Mouse (Mus musculus) kidney, adult 2 months (tissue): ENCODE data around the gene Grhl1. TPM values are rescaled to one million over a fixed set of nuclear protein-coding genes. Genes with fewer than 3 reads are reported as not detected.

Source experiments
- DNase-seq: peaks from one replicate; pipeline ENCODE4 v3.0.0; 2021
- H3K27ac ChIP-seq: fragments of 200-500 bp; 2 replicates; pipeline ENCODE4 v1.5.1; 2012; ENCODE audit warnings: low read depth, low read length, control low read depth, inconsistent platforms; ENCODE audit not compliant: insufficient read depth
- H3K27me3 ChIP-seq: fragments of 200-500 bp; replicated peaks from 2 replicates; pipeline ENCODE4 v1.6.1; 2012; ENCODE audit warnings: mild to moderate bottlenecking, moderate library complexity, low read length, inconsistent platforms; ENCODE audit not compliant: control insufficient read depth, insufficient read depth
- H3K36me3 ChIP-seq: fragments of 200-500 bp; 2 replicates; pipeline ENCODE4 v1.6.1; 2012; ENCODE audit warnings: mild to moderate bottlenecking, moderate library complexity, low read length, inconsistent platforms; ENCODE audit not compliant: control insufficient read depth, insufficient read depth
- H3K4me1 ChIP-seq: fragments of 200-500 bp; 2 replicates; pipeline ENCODE4 v1.6.1; 2011; ENCODE audit warnings: low read length; ENCODE audit not compliant: control insufficient read depth, insufficient read depth
- H3K4me3 ChIP-seq: fragments of 200-500 bp; 2 replicates; pipeline ENCODE4 v1.5.1; 2011; ENCODE audit warnings: mild to moderate bottlenecking, low read depth, low read length, control low read depth; ENCODE audit not compliant: insufficient read depth
- CTCF ChIP-seq: fragments of 200-500 bp; conservative IDR thresholded peaks from 2 replicates; pipeline ENCODE4 v1.5.1; 2011; ENCODE audit warnings: low read depth, mild to moderate bottlenecking, control low read depth, low read length, moderate library complexity, mixed read lengths; ENCODE audit not compliant: insufficient read depth, insufficient read length
- POLR2A ChIP-seq: fragments of 200-500 bp; IDR thresholded peaks from one replicate; pipeline ENCODE4 v1.6.1; 2011; ENCODE audit warnings: low read depth, low read length, control low read depth
- WGBS: fragments of 180-500 bp; shearing (Covaris S2); methylation state at CpG from one replicate; pipeline ENCODE4 v1.1.7; 2018; 5-methylcytosine and 5-hydroxymethylcytosine counted together
- polyA plus RNA-seq: library from polyadenylated mRNA; depleted of rRNA; stranded (reverse); fragments of >200 nt; gene quantifications from 2 replicates; pipeline ENCODE4 v1.2.3, GENCODE M21; 2012; rRNA removed

Grhl1 gene
- polyA plus RNA-seq, 1 experiment = 0.72 TPM

GRCm38 (mm10) chr12:24654065-24654862 is 82.2 kb downstream of the Grhl1 start:
- DNase-seq = no peak
- TF ChIP-seq POLR2A = no peak
- no peak for TF ChIP-seq CTCF
- 58% methylated on average over 16 of the region's 16 CpGs for WGBS
- H3K4me3 ChIP-seq = no peak overlapping the region
- no peaks in the 10 kb centered on the region for H3K27me3 ChIP-seq
- no peaks in the 10 kb centered on the region for H3K36me3 ChIP-seq
- H3K4me1 ChIP-seq = peaks cover 26% of the 10 kb centered on the region
- H3K27ac ChIP-seq = no peak overlapping the region

GRCm38 (mm10) chr12:24656436-24656835 is 84.4 kb downstream of the Grhl1 start:
- 44% methylated on average over 3 of the region's 3 CpGs for WGBS
- Histone ChIP-seq H3K36me3 (no peaks in the 10 kb centered on the region), H3K27ac (no peak overlapping the region), H3K4me1 (peaks cover 24% of the 10 kb centered on the region), H3K4me3 (no peak overlapping the region), H3K27me3 (no peaks in the 10 kb centered on the region)
- TF ChIP-seq POLR2A (no peak), CTCF (peak; percentile 42)
- peak; percentile 63 for DNase-seq

- H3K36me3 ChIP-seq = 0 out of 2 replicates have a peak, but pooled peaks cover 1% of the 10 kb centered on the region
Measured at GRCm38 (mm10) chr12:24658998-24659397, 86.9 kb downstream of the Grhl1 start.

GRCm38 (mm10) chr12:24659923-24660322 is 87.8 kb downstream of the Grhl1 start:
- Histone ChIP-seq H3K4me3 (no peak overlapping the region), H3K4me1 (peaks cover 20% of the 10 kb centered on the region), H3K27me3 (no peaks in the 10 kb centered on the region), H3K36me3 (0 out of 2 replicates have a peak, but pooled peaks cover 1% of the 10 kb centered on the region), H3K27ac (no peak overlapping the region)
- DNase-seq = no peak
- 73% methylated on average over 9 of the region's 9 CpGs for WGBS
- TF ChIP-seq CTCF (no peak), POLR2A (no peak)

More at GRCm38 (mm10) chr12:24658998-24659397, 86.9 kb downstream of the Grhl1 start:
- 48% methylated on average over 4 of the region's 4 CpGs for WGBS
- Histone ChIP-seq H3K4me1 (peaks cover 18% of the 10 kb centered on the region), H3K27me3 (no peaks in the 10 kb centered on the region), H3K4me3 (no peak overlapping the region), H3K27ac (no peak overlapping the region)
- TF ChIP-seq POLR2A = no peak
- TF ChIP-seq CTCF = no peak
- peak; percentile 78 for DNase-seq

DNA sequence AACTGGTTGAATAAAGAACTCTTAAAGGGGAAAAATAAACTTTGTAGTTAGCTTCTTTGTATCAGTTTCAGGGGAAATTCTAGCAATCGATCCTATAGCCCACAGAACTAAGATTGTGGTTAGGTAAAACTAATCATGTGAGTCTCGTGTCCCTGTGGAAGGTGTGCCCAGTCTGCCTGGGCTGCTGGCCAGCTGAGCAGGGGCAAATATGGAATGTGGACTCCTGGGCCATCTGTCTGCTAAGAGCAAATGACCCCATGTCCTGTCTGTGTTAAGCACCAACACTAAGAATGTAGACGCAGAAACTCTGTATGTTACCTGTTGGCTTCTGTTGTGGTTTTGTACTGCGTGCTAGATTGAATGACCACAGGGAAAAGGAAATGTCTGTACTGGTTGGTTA is 89.0 kb downstream of the Grhl1 start:
- Histone ChIP-seq H3K27me3 (no peaks in the 10 kb centered on the region), H3K4me1 (peaks cover 18% of the 10 kb centered on the region), H3K4me3 (no peak overlapping the region), H3K27ac (peak overlapping the region; percentile 83), H3K36me3 (peaks cover 4% of the 10 kb centered on the region; the same call in 1 of the 2 replicates)
- TF ChIP-seq CTCF (no peak), POLR2A (no peak)
- DNase-seq = peak; percentile 84
- WGBS = 28% methylated on average over 4 of the region's 4 CpGs

- DNase-seq = no peak
Measured at GRCm38 (mm10) chr12:24662131-24662530, 90.0 kb downstream of the Grhl1 start.

More at GRCm38 (mm10) chr12:24662131-24662530, 90.0 kb downstream of the Grhl1 start:
- no peaks in the 10 kb centered on the region for H3K27me3 ChIP-seq
- no peak overlapping the region for H3K4me3 ChIP-seq
- peaks cover 18% of the 10 kb centered on the region for H3K4me1 ChIP-seq
- peaks cover 8% of the 10 kb centered on the region; the same call in 1 of the 2 replicates for H3K36me3 ChIP-seq
- WGBS = 78% methylated on average over 5 of the region's 5 CpGs
- no peak overlapping the region for H3K27ac ChIP-seq
- no peak for TF ChIP-seq CTCF
- TF ChIP-seq POLR2A = no peak

Other genes with a start within 250 kb of the Grhl1 start
- 7.6 and 9.5 TPM in 2 replicates for gene Taf1b, start 73.9 kb upstream of the Grhl1 start, polyA plus RNA-seq
- 8.4 and 8.5 TPM in 2 replicates for gene Klf11, start 79.0 kb downstream of the Grhl1 start, polyA plus RNA-seq
- 71.1 and 93.2 TPM in 2 replicates for gene Cys1, start 109.5 kb downstream of the Grhl1 start, polyA plus RNA-seq
- 1.3 and 1.6 TPM in 2 replicates for gene Rrm2, start 136.0 kb downstream of the Grhl1 start, polyA plus RNA-seq